Mouse (Mus musculus) frontal cortex, postnatal 36 days (tissue): ENCODE data around the gene Tet2.
"Not testable (repeated sequence)": the region's sequence is repeated elsewhere in the genome, so short reads cannot be mapped to it uniquely, and the experiment has no call there.

ENCODE experiments used
- DNase-seq, 2 experiments: peaks; one replicate each; pipeline ENCODE4 v3.0.0; 2022; ENCODE audit warnings: low spot score in 2 of 2

Tet2 gene

GRCm38 (mm10) chr3:133544551-133545303 lies at the start of gene Tet2:
TSS of gene Tet2 (minus strand) at chr3:133545139.
- DNase-seq = peak; percentile 55 to 74

DNA sequence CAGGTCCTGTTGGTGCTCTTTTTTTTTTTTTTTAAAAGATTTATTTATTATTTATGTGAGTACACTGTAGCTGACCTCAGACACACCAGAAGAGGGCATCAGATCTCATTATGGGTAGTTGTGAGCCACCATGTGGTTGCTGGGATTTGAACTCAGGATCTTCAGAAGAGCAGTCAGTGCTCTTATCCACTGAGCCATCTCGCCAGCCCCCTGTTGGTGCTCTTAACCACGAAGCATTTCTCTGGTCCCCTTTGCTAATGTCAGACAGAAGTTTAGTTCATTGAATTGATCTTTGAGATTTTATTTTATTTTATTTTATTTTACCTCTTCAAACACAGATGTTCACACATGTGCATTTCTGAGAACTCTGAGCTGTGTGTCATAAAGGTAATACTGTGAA lies 48.1 kb upstream of the Tet2 start:
- DNase-seq = not testable (repeated sequence)

DNA sequence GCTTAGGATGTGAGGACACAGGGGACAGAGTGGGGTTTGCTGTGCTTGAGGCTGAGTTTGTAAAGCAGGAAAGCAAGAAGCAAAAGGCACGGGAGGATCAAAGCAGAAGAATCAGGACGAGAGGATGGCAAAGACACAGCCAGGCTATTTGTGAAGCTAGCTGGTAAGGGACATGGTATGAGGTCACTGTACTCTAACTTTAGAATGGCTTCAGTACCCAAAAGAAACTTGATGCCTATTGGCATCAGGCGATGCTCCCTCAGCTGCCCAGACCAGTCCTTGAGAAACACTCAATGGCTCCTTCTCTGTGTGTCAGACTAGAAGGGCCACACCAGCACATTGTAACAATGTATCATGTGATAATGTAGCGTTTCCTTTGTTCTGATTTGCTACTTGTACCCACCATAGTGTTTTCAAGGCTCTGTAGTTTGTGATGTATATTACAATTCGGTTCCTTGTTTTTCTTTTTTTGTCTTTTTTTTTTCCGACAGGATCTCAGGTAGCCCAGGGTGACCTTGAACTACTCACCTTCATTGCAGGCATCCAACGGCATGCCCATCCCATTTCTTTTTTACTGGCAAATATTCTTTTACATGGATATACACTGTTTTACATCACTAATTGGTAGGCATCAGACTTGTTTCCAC lies 45.7 kb upstream of the Tet2 start:
- no peak for DNase-seq

GRCm38 (mm10) chr3:133585010-133585409 lies 40.1 kb upstream of the Tet2 start:
- no peak for DNase-seq

DNA sequence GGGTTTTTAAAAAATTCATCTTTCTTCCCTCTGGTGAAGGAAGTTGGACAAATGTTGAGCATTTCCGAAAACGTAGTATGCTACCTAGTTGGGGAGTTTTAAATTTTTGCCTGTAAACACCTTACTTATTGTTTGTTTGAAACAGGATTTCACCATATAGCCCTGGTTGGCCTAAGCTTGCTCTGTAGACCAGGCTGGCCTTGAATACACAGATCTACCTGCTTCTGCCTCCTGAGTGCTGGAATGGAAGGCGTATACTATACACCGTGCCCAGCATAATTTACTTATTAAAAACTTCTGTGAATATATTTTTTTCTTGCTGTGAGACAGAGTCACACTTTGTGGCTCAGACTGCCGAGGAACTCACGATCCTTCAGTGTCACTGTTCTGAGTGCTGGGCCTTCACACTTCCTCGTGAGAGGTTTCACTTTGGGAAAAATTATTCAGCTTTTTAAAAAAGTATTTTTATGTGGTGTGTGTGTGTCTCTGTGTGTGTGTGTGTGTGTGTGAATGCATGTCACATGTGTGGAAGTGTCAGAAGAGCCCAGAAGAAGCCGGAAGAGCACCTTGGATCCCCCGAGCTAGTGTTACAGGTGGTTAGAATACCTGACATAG lies 38.6 kb upstream of the Tet2 start:
- no peak for DNase-seq

- DNase-seq = no peak
These were observed 38.0 kb upstream of the Tet2 start for GRCm38 (mm10) chr3:133582969-133583368.

DNA sequence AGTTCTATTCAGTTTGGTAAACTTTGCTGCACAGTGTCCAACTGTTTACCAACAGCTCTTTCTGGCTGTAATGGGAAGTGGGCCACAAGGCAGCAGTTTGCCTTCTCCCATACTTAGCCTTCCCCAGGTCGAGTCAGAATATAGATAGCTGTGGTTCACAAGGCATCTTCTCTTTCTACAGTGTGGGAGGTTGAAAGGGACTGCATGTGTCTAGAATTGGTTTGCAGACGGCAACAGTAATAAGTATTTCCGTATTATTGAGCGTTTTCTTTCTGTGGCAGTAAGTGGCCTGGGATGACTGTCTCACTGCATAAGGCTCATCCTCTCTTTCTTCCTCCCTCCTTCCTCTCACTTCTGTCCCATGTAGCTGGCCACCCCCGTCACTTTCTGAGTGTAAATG lies 37.2 kb upstream of the Tet2 start:
- DNase-seq = no peak

DNA sequence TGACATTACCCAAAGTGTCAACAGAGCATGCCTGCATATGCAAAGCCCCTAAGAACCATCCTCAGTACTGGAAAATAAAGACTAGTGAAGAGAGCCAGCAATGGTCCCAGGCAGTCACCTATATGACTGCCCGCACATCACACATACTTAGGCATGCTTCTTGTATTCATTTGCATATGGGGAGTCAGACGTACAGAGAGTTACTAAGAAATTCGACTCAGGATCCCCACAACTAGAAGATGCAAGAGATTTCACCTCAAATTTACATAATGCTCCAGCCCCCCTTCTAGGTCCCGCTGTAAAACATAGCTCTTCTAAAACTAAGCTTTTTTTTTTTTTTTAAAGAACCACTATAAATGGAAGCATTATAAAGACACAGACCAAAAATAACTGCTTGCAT lies 36.6 kb upstream of the Tet2 start:
- no peak for DNase-seq

GRCm38 (mm10) chr3:133579671-133580070 lies 34.7 kb upstream of the Tet2 start:
- DNase-seq = no peak

GRCm38 (mm10) chr3:133579140-133579539 lies 34.2 kb upstream of the Tet2 start:
- no peak for DNase-seq

DNA sequence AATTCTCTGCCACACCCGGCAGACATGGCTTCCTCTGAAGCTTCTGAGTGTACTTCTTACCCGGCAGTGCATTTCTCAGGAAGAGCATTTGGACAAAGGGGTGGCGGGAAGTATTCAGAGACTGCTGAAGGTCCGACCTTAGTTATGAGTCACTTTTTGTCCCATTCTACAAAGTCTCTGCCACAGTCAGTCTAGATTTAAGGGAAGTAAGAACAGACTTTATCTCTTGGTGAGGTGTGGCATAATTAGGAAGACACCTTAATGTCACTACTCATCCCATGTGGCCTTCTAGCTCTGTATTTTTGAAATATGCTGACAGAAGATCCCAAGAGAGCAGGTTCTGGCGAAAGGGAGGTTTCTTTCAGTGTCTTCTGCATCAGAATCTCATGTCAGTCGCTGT lies 30.0 kb upstream of the Tet2 start:
- no peak for DNase-seq

- DNase-seq = no peak
These were observed 27.0 kb upstream of the Tet2 start for GRCm38 (mm10) chr3:133571961-133572360.

DNA sequence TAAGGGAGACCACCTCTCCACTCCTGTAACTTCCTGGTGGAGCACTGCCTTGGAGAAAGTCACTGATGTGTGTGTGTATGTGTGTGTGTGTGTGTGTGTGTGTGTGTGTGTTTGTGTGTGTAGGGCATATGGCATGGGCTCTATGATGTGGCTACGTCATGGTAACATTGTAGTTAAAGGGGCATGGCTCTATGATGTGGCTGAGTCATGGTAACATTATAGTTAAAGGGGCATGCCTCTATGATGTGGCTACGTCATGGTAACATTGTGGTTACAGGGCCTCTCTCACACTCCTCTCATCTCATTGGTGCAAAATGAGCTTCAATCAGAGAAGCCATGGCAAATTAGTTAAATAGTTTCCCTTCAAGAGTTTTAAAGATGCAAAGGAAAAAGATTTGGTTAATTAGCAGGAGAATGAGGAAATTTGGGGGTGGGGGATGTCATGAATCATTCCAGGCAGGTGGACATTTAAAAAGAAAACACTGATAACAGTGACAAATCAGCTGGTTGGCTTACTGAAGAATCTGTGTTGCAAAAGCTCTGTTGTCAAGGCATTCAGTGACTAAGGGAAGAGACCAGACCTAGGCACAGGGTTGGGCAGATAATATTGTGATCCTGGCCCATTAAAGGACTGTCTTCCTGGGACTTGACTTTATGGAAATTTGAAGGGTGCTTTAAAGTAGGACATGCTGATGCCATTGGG lies 18.7 kb upstream of the Tet2 start:
- DNase-seq = no peak

- no peak for DNase-seq
These were observed 14.6 kb upstream of the Tet2 start for GRCm38 (mm10) chr3:133559413-133560114.

GRCm38 (mm10) chr3:133557602-133558001 lies 12.7 kb upstream of the Tet2 start:
- no peak for DNase-seq

DNA sequence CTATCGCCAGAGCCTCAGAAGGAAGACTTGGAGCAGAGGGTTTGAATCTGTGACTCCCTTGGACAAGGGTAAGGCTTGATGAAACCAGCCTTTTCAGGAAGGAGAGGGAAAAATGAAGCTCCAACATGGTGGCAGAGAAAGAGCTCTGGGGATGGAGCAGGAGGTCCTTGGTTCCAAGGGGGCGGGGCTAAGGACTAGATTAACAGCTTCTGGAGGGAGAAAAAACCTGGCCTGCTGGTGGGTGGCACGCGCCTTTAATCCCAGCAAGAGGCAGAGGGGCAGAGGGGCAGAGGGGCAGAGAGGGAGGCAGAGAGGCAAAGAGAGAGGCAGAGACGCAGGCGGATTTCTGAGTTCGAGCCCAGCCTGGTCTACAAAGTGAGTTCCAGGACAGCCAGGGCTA lies 12.2 kb upstream of the Tet2 start:
- no peak for DNase-seq

DNA sequence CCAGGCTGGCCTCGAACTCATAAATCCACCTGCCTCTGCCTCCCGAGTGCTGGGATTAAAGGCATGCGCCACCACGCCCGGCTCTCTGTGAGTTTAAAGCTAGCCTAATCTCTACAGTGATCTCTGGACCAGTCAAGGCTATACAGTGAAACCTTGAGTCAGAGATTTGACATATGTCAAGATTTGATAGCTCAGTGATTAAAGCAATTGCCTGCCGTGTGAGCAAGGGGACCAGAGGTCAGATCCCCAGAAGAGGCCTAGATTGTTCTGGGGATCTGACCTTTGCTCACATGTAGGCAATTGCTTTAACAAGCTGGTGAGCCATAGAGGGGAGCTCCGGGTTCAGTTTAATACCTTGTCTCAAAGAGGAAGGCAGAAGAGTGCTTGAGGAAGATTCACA lies 10.4 kb upstream of the Tet2 start:
- no peak for DNase-seq

GRCm38 (mm10) chr3:133554552-133555067 lies 9.7 kb upstream of the Tet2 start:
- no peak for DNase-seq

DNA sequence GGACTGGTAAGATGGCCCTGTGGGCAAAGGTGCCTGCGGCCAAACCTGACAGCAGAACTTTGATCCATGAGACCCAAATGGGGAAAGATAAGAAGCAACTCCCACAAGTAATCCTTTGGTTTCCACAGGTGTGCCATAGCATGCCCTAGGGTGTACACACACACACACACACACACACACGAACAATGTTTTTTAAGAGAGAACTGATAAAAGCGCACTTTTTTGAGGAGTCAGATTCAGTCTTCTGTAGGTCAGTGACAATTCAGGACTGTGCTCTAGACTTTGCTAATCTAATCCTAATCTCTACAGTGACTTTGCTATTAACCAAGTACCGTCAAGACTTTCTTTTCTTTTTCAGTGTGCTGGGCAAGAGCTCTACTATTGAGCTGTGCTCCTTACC lies 9.2 kb upstream of the Tet2 start:
- DNase-seq = no peak

GRCm38 (mm10) chr3:133551941-133552340 lies 7.0 kb upstream of the Tet2 start:
- no peak for DNase-seq

- no peak for DNase-seq
These were observed 4.6 kb upstream of the Tet2 start for GRCm38 (mm10) chr3:133549385-133550170.
